9 mouse cellular contexts compared by ENCODE assay signal in the genomic region with DNA sequence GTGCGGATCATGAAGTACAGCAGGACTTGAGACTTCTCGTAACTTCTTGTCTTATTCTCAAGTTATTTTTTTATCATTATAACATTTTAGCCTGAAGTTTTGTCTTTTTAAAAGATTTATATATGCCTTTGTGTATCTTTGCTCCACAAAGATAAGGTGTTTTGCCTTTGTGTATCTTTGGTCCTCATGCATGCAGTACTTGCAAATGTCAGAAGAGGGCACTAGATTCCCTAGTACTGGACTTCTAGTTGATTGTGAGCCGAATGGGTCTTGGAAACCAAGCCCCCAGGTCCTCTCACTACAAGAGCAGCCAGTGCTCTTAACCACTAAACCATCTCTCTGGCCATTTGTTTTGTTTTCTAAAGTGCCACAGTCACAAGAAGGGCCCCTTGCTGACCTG. TPM values are rescaled to one million over a fixed set of nuclear protein-coding genes. Genes with fewer than 3 reads are reported as not detected.
DNase-seq lines count a peak whose midpoint lies in the region; ATAC-seq lines count a peak whose summit lies in the region.
"Had no signal": no experiment of that assay in that cellular context is flagged by ENCODE, and none has a peak within 500 bp of the region (broad histone marks: within the 10 kb centered on the region; RNA-seq: fewer than 3 reads in every experiment).

No protein-coding gene starts in this region.

- no peaks in the 10 kb centered on the region for H3K9me3 ChIP-seq in kidney, embryonic 16.5 days (ENCODE audit: low read length)
- H3K9me3 ChIP-seq: hindbrain, embryonic 15.5 days; stomach, embryonic 15.5 days had no signal

- H3K36me3 ChIP-seq in kidney, embryonic 16.5 days (ENCODE audit: insufficient read depth, low read length) = no peaks in the 10 kb centered on the region
- H3K36me3 ChIP-seq: hindbrain, embryonic 15.5 days; stomach, embryonic 15.5 days had no signal

- no peaks in the 10 kb centered on the region for H3K27me3 ChIP-seq in kidney, embryonic 16.5 days (ENCODE audit: insufficient read depth, low read length)
- H3K27me3 ChIP-seq: hindbrain, embryonic 15.5 days; stomach, embryonic 15.5 days had no signal

- no peak overlapping the region for H3K27ac ChIP-seq in kidney, embryonic 16.5 days (ENCODE audit: low read length)
- H3K27ac ChIP-seq: hindbrain, embryonic 15.5 days; stomach, embryonic 15.5 days had no signal

- H3K4me3 ChIP-seq in kidney, embryonic 16.5 days (ENCODE audit: low read length) = no peak overlapping the region
- H3K4me3 ChIP-seq: hindbrain, embryonic 15.5 days; stomach, embryonic 15.5 days had no signal

- no peak for ATAC-seq in kidney, embryonic 16.5 days (ENCODE audit: low FRiP score, low TSS enrichment)

- no peak overlapping the region for H3K9ac ChIP-seq in kidney, embryonic 16.5 days (replicated peaks; ENCODE audit: low read length)
- H3K9ac ChIP-seq: hindbrain, embryonic 15.5 days; stomach, embryonic 15.5 days had no signal

- WGBS in kidney, embryonic 16.5 days = 70% methylated on average over 3 of the region's 3 CpGs

- DNase-seq in kidney, postnatal 10 days = peak; percentile 18
- DNase-seq in thymus, postnatal 0 days (ENCODE audit: low spot score) = peak; percentile 44
- DNase-seq in thymus, adult 18-20 months = no peak
- peak; percentile 75 for DNase-seq in embryo, embryonic 10.5 days (ENCODE audit: low spot score)
- DNase-seq in frontal cortex, postnatal 10 days (ENCODE audit: low spot score in 2 of 2) = no peak
- DNase-seq in adrenal gland, postnatal 25 days = no peak

- H3K4me2 ChIP-seq in kidney, embryonic 16.5 days (replicated peaks; ENCODE audit: low read depth, low read length) = no peak overlapping the region
- H3K4me2 ChIP-seq: hindbrain, embryonic 15.5 days; stomach, embryonic 15.5 days had no signal

- H3K4me1 ChIP-seq in kidney, embryonic 16.5 days (ENCODE audit: insufficient read depth, low read length) = peaks cover 16% of the 10 kb centered on the region
- H3K4me1 ChIP-seq: hindbrain, embryonic 15.5 days; stomach, embryonic 15.5 days had no signal

RNA-seq across cellular contexts. Expression of gene Gm17087, which starts 13.6 kb away (rescaled TPM):
- not detected in 2 replicates for polyA plus RNA-seq in kidney, embryonic 16.5 days (2015; fragmentation: Nextera tagmentation; extraction: Ambion mirVana)
- polyA plus RNA-seq in thymus, postnatal 0 days (2015; fragmentation: Nextera tagmentation; extraction: Ambion mirVana) = not detected in 2 replicates
- not detected in 2 replicates for total RNA-seq in adrenal gland, postnatal 25 days (2021)
- polyA plus RNA-seq: hindbrain, embryonic 15.5 days had no signal

RNA-seq across cellular contexts. Expression of gene Pde10a, which starts 55.2 kb away (rescaled TPM):
- 1.3 and 1.8 TPM in 2 replicates for polyA plus RNA-seq in kidney, embryonic 16.5 days (2015; fragmentation: Nextera tagmentation; extraction: Ambion mirVana)
- 3.1 and 3.3 TPM in 2 replicates for polyA plus RNA-seq in thymus, postnatal 0 days (2015; fragmentation: Nextera tagmentation; extraction: Ambion mirVana)
- 16.8 and 31.8 TPM in 2 replicates for total RNA-seq in adrenal gland, postnatal 25 days (2021)

Comparison
In these comparisons a context has a peak if more than half of its experiments do, and no peak if none do; other contexts are left out.
1. DNase-seq: peak in kidney, postnatal 10 days (single experiment), thymus, postnatal 0 days (single experiment) and embryo, embryonic 10.5 days (single experiment); none in thymus, adult 18-20 months (0 of 2), frontal cortex, postnatal 10 days (0 of 2) and adrenal gland, postnatal 25 days (single experiment).